Mouse (Mus musculus): ENCODE data around the gene Spdef. TPM values are rescaled to one million over a fixed set of nuclear protein-coding genes. Genes with fewer than 3 reads are reported as not detected.

The Spdef gene
- polyA plus RNA-seq (2014; fragmentation: Nextera tagmentation; extraction: Ambion mirVana) = 0.32 TPM in 1 of 2 replicates, not detected in the other

- Histone ChIP-seq H3K4me2 (no peak within 1 kb of the TSS), H3K4me3 (ENCODE audit: low read depth, low read length) (no peak within 1 kb of the TSS), H3K9me3 (ENCODE audit: control insufficient read depth, low read length) (no peaks in the 10 kb centered on the region), H3K27ac (ENCODE audit: low read depth, low read length) (no peak within 1 kb of the TSS), H3K27me3 (replicated peaks; ENCODE audit: control insufficient read depth, insufficient read depth, low read length) (peaks cover 4% of the 10 kb centered on the region), H3K36me3 (ENCODE audit: control insufficient read depth, insufficient read depth, low read length) (no peaks in the 10 kb centered on the region), H3K4me1 (replicated peaks; ENCODE audit: control insufficient read depth, insufficient read depth, low read length) (peaks cover 8% of the 10 kb centered on the region), H3K9ac (ENCODE audit: low read depth, low read length) (no peak within 1 kb of the TSS)
- DNase-seq (ENCODE audit: low spot score) (no peak), ATAC-seq (replicated peaks; ENCODE audit: low FRiP score) (no peak)
- WGBS = 73% methylated on average over 10 of the region's 10 CpGs
Measured at GRCm38 (mm10) chr17:27728770-27729169, at the start of gene Spdef. TSS of gene Spdef (minus strand) at chr17:27728955.

- peak overlapping the region; percentile 28; the same call in 1 of the 2 replicates for H3K4me2 ChIP-seq
- H3K4me3 ChIP-seq (ENCODE audit: low read depth, low read length) = no peak overlapping the region
- H3K9me3 ChIP-seq (ENCODE audit: control insufficient read depth, low read length) = no peaks in the 10 kb centered on the region
- peak; percentile 41 for DNase-seq (ENCODE audit: low spot score)
- 0 out of 2 replicates have a peak overlapping the region, but pooled peaks have one; percentile 70 for H3K27ac ChIP-seq (ENCODE audit: low read depth, low read length)
- WGBS = 40% methylated on average over 6 of the region's 6 CpGs
- peaks cover 40% of the 10 kb centered on the region for H3K4me1 ChIP-seq (replicated peaks; ENCODE audit: control insufficient read depth, insufficient read depth, low read length)
- no peaks in the 10 kb centered on the region for H3K27me3 ChIP-seq (replicated peaks; ENCODE audit: control insufficient read depth, insufficient read depth, low read length)
- H3K36me3 ChIP-seq (ENCODE audit: control insufficient read depth, insufficient read depth, low read length) = no peaks in the 10 kb centered on the region; the same call in 1 of the 2 replicates
- H3K9ac ChIP-seq (ENCODE audit: low read depth, low read length) = peak overlapping the region; percentile 11; the same call in 1 of the 2 replicates
- ATAC-seq (replicated peaks; ENCODE audit: low FRiP score) = peak; percentile 77
Measured at GRCm38 (mm10) chr17:27777823-27778222, 49.1 kb upstream of the Spdef start.

GRCm38 (mm10) chr17:27774198-27774597, 45.4 kb upstream of the Spdef start:
- H3K36me3 ChIP-seq (ENCODE audit: control insufficient read depth, insufficient read depth, low read length) = peaks cover 2% of the 10 kb centered on the region
- H3K9me3 ChIP-seq (ENCODE audit: control insufficient read depth, low read length) = no peaks in the 10 kb centered on the region
- no peak for ATAC-seq (replicated peaks; ENCODE audit: low FRiP score)
- 87% methylated on average over 3 of the region's 3 CpGs for WGBS
- no peak overlapping the region for H3K4me3 ChIP-seq (ENCODE audit: low read depth, low read length)
- no peak for DNase-seq (ENCODE audit: low spot score)
- no peak overlapping the region for H3K9ac ChIP-seq (ENCODE audit: low read depth, low read length)
- no peak overlapping the region for H3K27ac ChIP-seq (ENCODE audit: low read depth, low read length)
- H3K4me1 ChIP-seq (replicated peaks; ENCODE audit: control insufficient read depth, insufficient read depth, low read length) = peaks cover 33% of the 10 kb centered on the region
- H3K27me3 ChIP-seq (replicated peaks; ENCODE audit: control insufficient read depth, insufficient read depth, low read length) = no peaks in the 10 kb centered on the region
- no peak overlapping the region for H3K4me2 ChIP-seq

GRCm38 (mm10) chr17:27771616-27772015, 42.9 kb upstream of the Spdef start:
- Histone ChIP-seq H3K9me3 (ENCODE audit: control insufficient read depth, low read length) (no peaks in the 10 kb centered on the region), H3K9ac (ENCODE audit: low read depth, low read length) (no peak overlapping the region), H3K4me1 (replicated peaks; ENCODE audit: control insufficient read depth, insufficient read depth, low read length) (peaks cover 9% of the 10 kb centered on the region), H3K36me3 (ENCODE audit: control insufficient read depth, insufficient read depth, low read length) (peaks cover 13% of the 10 kb centered on the region), H3K4me3 (ENCODE audit: low read depth, low read length) (no peak overlapping the region), H3K27ac (ENCODE audit: low read depth, low read length) (no peak overlapping the region), H3K27me3 (replicated peaks; ENCODE audit: control insufficient read depth, insufficient read depth, low read length) (no peaks in the 10 kb centered on the region), H3K4me2 (no peak overlapping the region)
- no peak for DNase-seq (ENCODE audit: low spot score)
- ATAC-seq (replicated peaks; ENCODE audit: low FRiP score) = no peak
- WGBS = 86% methylated on average over 6 of the region's 6 CpGs

GRCm38 (mm10) chr17:27768817-27769542, 40.2 kb upstream of the Spdef start:
- ATAC-seq (replicated peaks; ENCODE audit: low FRiP score) (peak; percentile 56; the same call in 1 of the 2 replicates), DNase-seq (ENCODE audit: low spot score) (peak; percentile 61)
- no peak overlapping the region for H3K4me3 ChIP-seq (ENCODE audit: low read depth, low read length)
- H3K27ac ChIP-seq (ENCODE audit: low read depth, low read length) = no peak overlapping the region
- peaks cover 6% of the 10 kb centered on the region for H3K9me3 ChIP-seq (ENCODE audit: control insufficient read depth, low read length)
- no peaks in the 10 kb centered on the region for H3K27me3 ChIP-seq (replicated peaks; ENCODE audit: control insufficient read depth, insufficient read depth, low read length)
- WGBS = 63% methylated on average over 8 of the region's 8 CpGs
- no peak overlapping the region for H3K4me2 ChIP-seq
- H3K36me3 ChIP-seq (ENCODE audit: control insufficient read depth, insufficient read depth, low read length) = peaks cover 37% of the 10 kb centered on the region
- no peak overlapping the region for H3K9ac ChIP-seq (ENCODE audit: low read depth, low read length)
- H3K4me1 ChIP-seq (replicated peaks; ENCODE audit: control insufficient read depth, insufficient read depth, low read length) = peaks cover 6% of the 10 kb centered on the region

GRCm38 (mm10) chr17:27767543-27767942, 38.8 kb upstream of the Spdef start:
- no peak overlapping the region for H3K4me3 ChIP-seq (ENCODE audit: low read depth, low read length)
- H3K9ac ChIP-seq (ENCODE audit: low read depth, low read length) = no peak overlapping the region
- H3K4me1 ChIP-seq (replicated peaks; ENCODE audit: control insufficient read depth, insufficient read depth, low read length) = peaks cover 6% of the 10 kb centered on the region
- no peak overlapping the region for H3K27ac ChIP-seq (ENCODE audit: low read depth, low read length)
- no peaks in the 10 kb centered on the region for H3K27me3 ChIP-seq (replicated peaks; ENCODE audit: control insufficient read depth, insufficient read depth, low read length)
- DNase-seq (ENCODE audit: low spot score) (no peak), ATAC-seq (replicated peaks; ENCODE audit: low FRiP score) (no peak)
- peaks cover 6% of the 10 kb centered on the region for H3K9me3 ChIP-seq (ENCODE audit: control insufficient read depth, low read length)
- peaks cover 42% of the 10 kb centered on the region for H3K36me3 ChIP-seq (ENCODE audit: control insufficient read depth, insufficient read depth, low read length)
- 72% methylated on average over 12 of the region's 12 CpGs for WGBS
- H3K4me2 ChIP-seq = no peak overlapping the region

- Histone ChIP-seq H3K4me1 (replicated peaks; ENCODE audit: control insufficient read depth, insufficient read depth, low read length) (peaks cover 6% of the 10 kb centered on the region), H3K36me3 (ENCODE audit: control insufficient read depth, insufficient read depth, low read length) (peaks cover 42% of the 10 kb centered on the region), H3K9me3 (ENCODE audit: control insufficient read depth, low read length) (peaks cover 6% of the 10 kb centered on the region), H3K27ac (ENCODE audit: low read depth, low read length) (no peak overlapping the region), H3K4me2 (no peak overlapping the region), H3K27me3 (replicated peaks; ENCODE audit: control insufficient read depth, insufficient read depth, low read length) (no peaks in the 10 kb centered on the region), H3K4me3 (ENCODE audit: low read depth, low read length) (no peak overlapping the region), H3K9ac (ENCODE audit: low read depth, low read length) (no peak overlapping the region)
- ATAC-seq (replicated peaks; ENCODE audit: low FRiP score) (no peak), DNase-seq (ENCODE audit: low spot score) (no peak)
- 76% methylated on average over 5 of the region's 5 CpGs for WGBS
Measured at GRCm38 (mm10) chr17:27767120-27767519, 38.4 kb upstream of the Spdef start.

GRCm38 (mm10) chr17:27765066-27765465, 36.3 kb upstream of the Spdef start:
- no peak overlapping the region for H3K27ac ChIP-seq (ENCODE audit: low read depth, low read length)
- H3K9ac ChIP-seq (ENCODE audit: low read depth, low read length) = no peak overlapping the region
- no peaks in the 10 kb centered on the region for H3K27me3 ChIP-seq (replicated peaks; ENCODE audit: control insufficient read depth, insufficient read depth, low read length)
- peaks cover 6% of the 10 kb centered on the region for H3K4me1 ChIP-seq (replicated peaks; ENCODE audit: control insufficient read depth, insufficient read depth, low read length)
- DNase-seq (ENCODE audit: low spot score) (no peak), ATAC-seq (replicated peaks; ENCODE audit: low FRiP score) (no peak)
- H3K4me2 ChIP-seq = no peak overlapping the region
- no peak overlapping the region for H3K4me3 ChIP-seq (ENCODE audit: low read depth, low read length)
- H3K36me3 ChIP-seq (ENCODE audit: control insufficient read depth, insufficient read depth, low read length) = peaks cover 42% of the 10 kb centered on the region
- H3K9me3 ChIP-seq (ENCODE audit: control insufficient read depth, low read length) = peaks cover 6% of the 10 kb centered on the region
- over 99% methylated on average over 6 of the region's 6 CpGs for WGBS

- H3K27ac ChIP-seq (ENCODE audit: low read depth, low read length) = no peak overlapping the region
- 88% methylated on average over 2 of the region's 2 CpGs for WGBS
- no peak overlapping the region for H3K4me3 ChIP-seq (ENCODE audit: low read depth, low read length)
- H3K4me1 ChIP-seq (replicated peaks; ENCODE audit: control insufficient read depth, insufficient read depth, low read length) = peaks cover 1% of the 10 kb centered on the region
- no peaks in the 10 kb centered on the region for H3K27me3 ChIP-seq (replicated peaks; ENCODE audit: control insufficient read depth, insufficient read depth, low read length)
- ATAC-seq (replicated peaks; ENCODE audit: low FRiP score) = no peak
- H3K4me2 ChIP-seq = no peak overlapping the region
- peaks cover 6% of the 10 kb centered on the region for H3K9me3 ChIP-seq (ENCODE audit: control insufficient read depth, low read length)
- DNase-seq (ENCODE audit: low spot score) = no peak
- H3K36me3 ChIP-seq (ENCODE audit: control insufficient read depth, insufficient read depth, low read length) = peaks cover 40% of the 10 kb centered on the region
- no peak overlapping the region for H3K9ac ChIP-seq (ENCODE audit: low read depth, low read length)
Measured at GRCm38 (mm10) chr17:27764453-27764852, 35.7 kb upstream of the Spdef start.
